Mouse (Mus musculus) liver, postnatal 0 days (tissue): Measurements from ENCODE around the gene Mefv.

Experiments
- CTCF ChIP-seq: sonication (generic); IDR thresholded peaks from 2 replicates; pipeline ENCODE4 v1.5.1; 2016; ENCODE audit warnings: antibody characterized with exemption, low read depth
- EP300 ChIP-seq: IDR thresholded peaks from 2 replicates; pipeline ENCODE4 v1.6.1; 2016; ENCODE audit warnings: antibody characterized with exemption, low read depth, mild to moderate bottlenecking

DNA sequence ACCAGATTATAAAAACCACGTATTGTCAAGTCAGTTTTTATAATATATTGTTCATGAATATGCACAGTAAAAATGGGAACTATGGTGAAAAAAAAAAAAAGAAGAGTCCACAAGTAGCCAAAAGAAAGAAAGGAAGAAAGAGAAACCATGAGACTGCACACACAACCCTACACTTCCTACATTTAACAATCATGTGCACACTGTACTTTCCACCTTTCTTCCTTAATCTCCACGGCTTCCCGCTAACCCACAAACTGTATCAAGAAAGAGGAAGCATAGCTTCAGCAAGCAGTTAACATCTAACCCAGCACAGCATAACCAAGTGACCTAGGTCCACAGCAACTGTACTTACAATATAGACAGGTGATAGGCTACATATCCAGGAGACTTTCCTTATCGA lies 14.7 kb upstream of the Mefv start:
- TF ChIP-seq EP300 (no peak), CTCF (no peak)
